Mouse (Mus musculus): ENCODE measurements around the gene Pnpla5. TPM values are rescaled to one million over a fixed set of nuclear protein-coding genes. Genes with fewer than 3 reads are reported as not detected.

Gene Pnpla5
- polyA plus RNA-seq, 1 experiment from 2014 or later = not detected

DNA sequence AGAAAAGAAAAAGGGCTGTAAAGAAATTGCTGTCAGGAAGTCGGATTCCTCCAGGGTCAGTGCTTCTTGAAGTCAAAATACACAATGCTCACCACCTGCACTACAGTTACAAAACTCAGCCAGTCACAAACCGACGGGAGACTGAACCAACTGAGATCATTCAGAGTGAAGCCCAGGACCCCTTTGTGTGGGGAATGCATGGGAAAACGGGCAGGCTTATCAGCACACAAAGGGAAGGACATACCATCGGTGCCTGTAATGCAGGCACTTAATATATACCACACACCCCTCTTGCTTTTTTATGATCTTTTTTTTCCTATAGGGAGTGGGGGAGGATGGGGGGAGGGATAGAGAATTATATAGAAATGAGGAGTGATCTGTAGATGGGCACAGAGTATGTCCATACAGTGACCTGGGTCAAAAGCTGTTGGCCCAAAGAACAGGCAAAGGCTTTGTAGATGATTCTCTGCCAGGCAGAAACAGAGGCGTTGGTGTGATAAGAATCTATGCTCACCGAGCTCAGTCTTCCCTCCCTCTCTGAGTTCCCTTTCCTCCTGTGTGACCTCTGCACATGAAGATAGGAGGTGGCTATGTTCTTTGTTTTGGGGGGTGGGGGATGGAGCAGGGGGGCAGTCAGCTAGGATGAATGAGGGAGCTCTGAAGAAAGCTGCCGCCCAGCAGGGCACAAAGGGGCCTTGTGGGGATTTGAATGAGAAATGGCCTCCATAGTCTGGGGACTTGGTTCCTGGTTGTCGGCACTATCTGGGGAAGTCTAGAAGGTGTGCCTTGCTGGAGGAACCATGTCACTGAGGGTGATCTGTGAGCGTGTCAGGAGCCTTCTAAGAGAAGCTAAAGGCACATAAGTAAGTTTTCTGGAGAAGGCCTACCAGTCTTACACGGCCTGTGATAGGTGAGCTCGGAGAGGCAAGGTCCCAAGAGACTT lies 13.8 kb upstream of the Pnpla5 start:
- Histone ChIP-seq H3K27ac (no peak overlapping the region), H3K9ac (no peak overlapping the region), H3K36me3 (no peaks in the 10 kb centered on the region), H3K4me2 (no peak overlapping the region), H3K4me1 (no peaks in the 10 kb centered on the region), H3K9me3 (replicated peaks) (no peaks in the 10 kb centered on the region), H3K27me3 (no peaks in the 10 kb centered on the region), H3K4me3 (replicated peaks) (no peak overlapping the region)
- WGBS = 54% methylated on average over 12 of the region's 12 CpGs
- no peak for ATAC-seq (replicated peaks; ENCODE audit: low FRiP score)

DNA sequence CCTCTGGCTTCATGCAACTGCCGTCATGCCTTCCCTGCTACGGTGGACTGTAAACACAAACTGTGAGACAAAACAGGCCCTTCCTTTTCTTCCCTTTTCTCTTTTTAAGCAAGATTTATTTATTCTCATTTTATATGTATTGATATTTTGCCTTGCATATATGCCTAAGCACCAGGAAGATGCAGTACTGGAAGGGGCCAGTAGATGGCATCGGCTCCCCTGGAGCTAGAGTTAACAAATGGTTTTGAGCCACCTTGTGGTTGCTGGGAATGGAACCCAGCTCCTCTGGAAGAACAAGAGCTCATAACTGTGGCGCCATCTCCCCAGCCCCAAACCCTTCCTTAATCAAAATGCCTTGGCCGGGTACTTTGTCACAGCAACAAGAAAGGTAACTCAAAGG lies 12.5 kb upstream of the Pnpla5 start:
- no peak overlapping the region for H3K27ac ChIP-seq
- H3K9ac ChIP-seq = no peak overlapping the region
- no peak overlapping the region for H3K4me3 ChIP-seq (replicated peaks)
- H3K4me2 ChIP-seq = no peak overlapping the region
- WGBS = 87% methylated on average over 5 of the region's 5 CpGs
- no peaks in the 10 kb centered on the region for H3K27me3 ChIP-seq
- H3K4me1 ChIP-seq = no peaks in the 10 kb centered on the region
- ATAC-seq (replicated peaks; ENCODE audit: low FRiP score) = no peak
- no peaks in the 10 kb centered on the region for H3K9me3 ChIP-seq (replicated peaks)
- H3K36me3 ChIP-seq = no peaks in the 10 kb centered on the region

DNA sequence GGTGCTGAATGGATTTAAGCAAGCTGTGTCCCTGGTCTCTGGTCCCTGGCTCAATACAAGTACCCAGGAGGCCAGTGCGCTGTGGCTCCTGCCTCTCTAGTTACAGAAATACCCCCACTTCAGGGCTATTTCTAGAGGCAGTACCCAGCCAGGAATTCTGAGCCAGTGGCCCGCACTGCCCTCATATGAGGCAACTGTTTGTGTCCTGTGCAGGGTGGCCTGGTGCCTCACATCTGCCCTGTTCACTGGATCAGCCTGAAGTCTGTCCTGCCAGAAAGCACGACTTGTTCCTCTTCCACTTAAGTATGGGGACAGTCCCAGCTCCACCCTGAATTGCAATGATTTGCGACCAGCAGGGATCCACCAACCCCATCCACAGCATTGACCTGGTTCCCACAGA lies 10.5 kb upstream of the Pnpla5 start:
- Histone ChIP-seq H3K4me3 (replicated peaks) (no peak overlapping the region), H3K36me3 (no peaks in the 10 kb centered on the region), H3K9ac (no peak overlapping the region), H3K27me3 (no peaks in the 10 kb centered on the region), H3K4me1 (no peaks in the 10 kb centered on the region), H3K27ac (no peak overlapping the region), H3K9me3 (replicated peaks) (no peaks in the 10 kb centered on the region), H3K4me2 (no peak overlapping the region)
- no peak for ATAC-seq (replicated peaks; ENCODE audit: low FRiP score)
- 60% methylated on average over 4 of the region's 4 CpGs for WGBS

DNA sequence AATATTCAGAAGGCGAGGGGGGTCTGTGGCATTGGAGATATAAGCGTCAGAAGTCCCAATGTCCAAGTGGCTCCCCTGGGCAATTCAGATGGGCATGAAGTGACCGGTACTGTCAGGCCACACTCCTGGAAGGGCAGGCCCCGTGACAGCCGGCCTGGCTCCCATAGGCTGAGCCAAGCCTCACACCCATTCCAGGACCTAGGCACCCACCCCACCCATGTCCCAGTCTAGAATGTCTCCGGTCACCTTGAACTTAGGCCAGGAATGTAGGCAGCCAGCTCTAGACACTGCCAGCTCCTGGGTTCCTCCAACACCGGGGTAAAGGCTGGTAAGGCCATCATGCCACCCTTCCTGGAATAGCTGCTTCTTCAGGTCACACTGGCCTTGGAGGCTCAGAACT lies 9.0 kb upstream of the Pnpla5 start:
- H3K27me3 ChIP-seq = no peaks in the 10 kb centered on the region
- H3K4me1 ChIP-seq = no peaks in the 10 kb centered on the region
- H3K36me3 ChIP-seq = no peaks in the 10 kb centered on the region
- H3K9ac ChIP-seq = no peak overlapping the region
- H3K9me3 ChIP-seq (replicated peaks) = no peaks in the 10 kb centered on the region
- no peak overlapping the region for H3K4me3 ChIP-seq (replicated peaks)
- WGBS = 93% methylated on average over 7 of the region's 7 CpGs
- no peak overlapping the region for H3K27ac ChIP-seq
- no peak overlapping the region for H3K4me2 ChIP-seq
- ATAC-seq (replicated peaks; ENCODE audit: low FRiP score) = no peak

DNA sequence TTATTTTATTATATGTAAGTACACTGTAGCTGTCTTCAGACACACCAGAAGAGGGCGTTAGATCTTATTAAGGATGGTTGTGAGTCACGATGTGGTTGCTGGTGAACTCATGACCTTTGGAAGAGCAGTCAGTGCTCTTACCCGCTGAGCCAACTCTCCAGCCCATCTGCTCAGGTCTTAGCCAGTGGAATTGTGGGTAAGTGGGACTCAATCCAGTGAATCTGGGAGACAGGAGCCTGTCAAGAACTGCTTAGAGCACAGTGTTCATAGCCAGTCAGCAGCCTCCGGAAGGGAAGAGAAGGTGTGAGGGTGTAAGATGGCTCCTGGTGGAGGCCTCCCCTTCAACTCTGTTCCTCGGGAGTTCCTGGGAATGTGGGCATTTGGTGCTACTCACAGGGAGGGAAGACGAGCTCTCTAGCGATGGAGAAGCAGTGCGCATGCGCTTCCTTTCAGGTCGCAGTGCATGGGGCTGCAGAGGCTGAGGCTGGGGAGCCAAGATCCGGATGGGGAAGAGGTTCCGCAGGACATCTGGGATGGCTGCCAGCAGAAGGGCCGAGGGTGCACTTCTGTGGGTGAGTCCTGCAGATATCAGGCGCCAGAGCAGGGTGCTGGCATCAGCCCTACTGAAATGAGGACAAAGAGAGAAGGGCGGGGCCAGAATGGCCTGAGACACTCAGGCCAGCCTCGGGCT lies 8.3 kb upstream of the Pnpla5 start:
- no peaks in the 10 kb centered on the region for H3K27me3 ChIP-seq
- no peak overlapping the region for H3K9ac ChIP-seq
- H3K27ac ChIP-seq = no peak overlapping the region
- 60% methylated on average over 16 of the region's 16 CpGs for WGBS
- H3K36me3 ChIP-seq = no peaks in the 10 kb centered on the region
- no peaks in the 10 kb centered on the region for H3K9me3 ChIP-seq (replicated peaks)
- no peak for ATAC-seq (replicated peaks; ENCODE audit: low FRiP score)
- no peak overlapping the region for H3K4me2 ChIP-seq
- H3K4me3 ChIP-seq (replicated peaks) = no peak overlapping the region
- H3K4me1 ChIP-seq = no peaks in the 10 kb centered on the region

DNA sequence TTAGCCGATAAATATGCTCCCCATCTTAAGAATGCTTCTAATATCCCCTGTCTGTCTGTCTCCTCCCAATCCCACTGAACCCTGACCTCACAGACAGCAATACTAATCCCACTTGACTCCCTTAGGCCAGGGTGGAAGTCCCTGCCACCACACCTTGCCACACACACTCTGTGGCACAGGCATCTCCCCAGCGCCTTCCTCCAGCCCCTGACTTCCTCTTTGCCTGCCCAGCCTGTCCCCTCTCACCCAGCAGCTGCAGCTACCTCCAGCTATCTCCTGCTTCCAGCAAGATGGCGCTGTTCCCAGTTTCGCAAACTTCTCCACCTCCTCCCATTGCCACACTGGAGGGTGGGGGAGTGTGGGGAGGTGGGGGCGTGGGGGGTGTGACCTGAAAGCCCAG lies 3.9 kb upstream of the Pnpla5 start:
- Histone ChIP-seq H3K4me3 (replicated peaks) (no peak overlapping the region), H3K9me3 (replicated peaks) (no peaks in the 10 kb centered on the region), H3K9ac (no peak overlapping the region), H3K27me3 (no peaks in the 10 kb centered on the region), H3K4me1 (no peaks in the 10 kb centered on the region), H3K27ac (no peak overlapping the region), H3K4me2 (no peak overlapping the region), H3K36me3 (no peaks in the 10 kb centered on the region)
- no peak for ATAC-seq (replicated peaks; ENCODE audit: low FRiP score)
- 42% methylated on average over 5 of the region's 5 CpGs for WGBS

DNA sequence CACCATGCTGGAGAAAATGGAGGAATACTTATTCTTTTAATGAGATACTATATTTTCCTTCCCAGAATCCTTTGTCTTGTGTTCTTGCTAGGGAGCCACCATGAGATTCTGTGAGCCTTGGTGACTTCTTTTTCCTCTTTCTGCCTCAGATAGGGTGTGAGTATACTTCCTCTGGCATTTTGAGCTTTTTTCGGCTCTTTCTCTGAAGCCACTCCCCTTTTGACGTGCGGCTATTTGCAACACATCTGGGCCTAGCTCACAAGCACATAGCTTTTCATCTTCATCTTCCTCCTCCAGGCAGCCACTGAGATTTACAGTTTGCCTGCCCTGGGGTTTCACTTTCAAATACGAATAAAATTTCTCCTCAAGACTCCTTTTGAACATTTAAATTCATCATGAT lies 3.5 kb upstream of the Pnpla5 start:
- Histone ChIP-seq H3K4me2 (no peak overlapping the region), H3K4me3 (replicated peaks) (no peak overlapping the region), H3K4me1 (no peaks in the 10 kb centered on the region), H3K27me3 (no peaks in the 10 kb centered on the region), H3K27ac (no peak overlapping the region), H3K9ac (no peak overlapping the region), H3K36me3 (no peaks in the 10 kb centered on the region), H3K9me3 (replicated peaks) (no peaks in the 10 kb centered on the region)
- WGBS = 74% methylated on average over 4 of the region's 4 CpGs
- ATAC-seq (replicated peaks; ENCODE audit: low FRiP score) = no peak

DNA sequence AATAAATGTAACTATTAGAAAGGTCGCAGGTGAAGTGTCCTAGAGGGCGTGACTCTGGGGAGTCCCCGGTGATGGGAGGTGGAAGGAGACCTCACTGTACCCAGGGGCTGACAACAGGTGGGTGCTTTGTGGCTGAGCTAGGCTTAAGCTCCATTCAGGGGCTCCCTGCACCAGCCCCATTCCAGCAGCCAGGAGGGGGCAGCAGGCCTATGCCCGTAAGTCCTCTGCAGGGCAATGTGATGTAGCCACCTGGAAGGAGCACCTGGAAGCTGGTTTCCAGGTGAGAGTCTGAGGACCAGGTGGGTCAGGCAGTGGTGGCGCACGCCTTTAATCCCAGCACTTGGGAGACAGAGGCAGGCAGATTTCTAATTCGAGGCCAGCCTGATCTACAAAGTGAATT lies 1.1 kb upstream of the Pnpla5 start:
- Histone ChIP-seq H3K4me1 (no peaks in the 10 kb centered on the region), H3K9ac (no peak overlapping the region)

DNA sequence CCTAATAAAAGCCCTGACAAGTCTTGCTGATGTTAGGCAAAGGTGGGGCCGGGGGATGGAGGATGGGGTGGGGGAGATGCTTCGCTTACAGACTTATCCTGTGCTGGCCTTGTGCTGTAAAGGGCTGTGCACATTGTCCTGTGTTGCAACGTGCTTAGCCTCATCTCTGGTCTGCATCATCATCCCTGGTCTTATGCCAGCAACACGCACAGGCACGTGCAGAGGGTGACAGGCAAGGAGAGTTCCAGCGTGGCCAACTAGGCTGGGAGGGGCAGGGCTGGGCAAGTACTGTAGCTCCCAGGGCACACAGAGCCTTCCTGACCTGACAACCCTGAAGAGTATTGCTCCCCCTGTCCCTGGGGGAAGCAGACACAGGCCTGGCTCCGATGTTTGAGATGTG lies 1.9 kb downstream of the Pnpla5 start:
- H3K36me3 ChIP-seq = no peaks in the 10 kb centered on the region
- H3K27me3 ChIP-seq = no peaks in the 10 kb centered on the region
- no peaks in the 10 kb centered on the region for H3K4me1 ChIP-seq
- H3K4me3 ChIP-seq (replicated peaks) = no peak overlapping the region
- no peak overlapping the region for H3K4me2 ChIP-seq
- no peak overlapping the region for H3K27ac ChIP-seq
- ATAC-seq (replicated peaks; ENCODE audit: low FRiP score) = no peak
- H3K9ac ChIP-seq = no peak overlapping the region
- WGBS = 80% methylated on average over 7 of the region's 7 CpGs
- H3K9me3 ChIP-seq (replicated peaks) = no peaks in the 10 kb centered on the region

More for the DNA sequence above, 1.1 kb upstream of the Pnpla5 start:
- ATAC-seq (replicated peaks; ENCODE audit: low FRiP score) = no peak
- WGBS = 69% methylated on average over 7 of the region's 7 CpGs
- Histone ChIP-seq H3K36me3 (no peaks in the 10 kb centered on the region), H3K9me3 (replicated peaks) (no peaks in the 10 kb centered on the region), H3K4me3 (replicated peaks) (no peak overlapping the region), H3K4me2 (no peak overlapping the region), H3K27me3 (no peaks in the 10 kb centered on the region), H3K27ac (no peak overlapping the region)

DNA sequence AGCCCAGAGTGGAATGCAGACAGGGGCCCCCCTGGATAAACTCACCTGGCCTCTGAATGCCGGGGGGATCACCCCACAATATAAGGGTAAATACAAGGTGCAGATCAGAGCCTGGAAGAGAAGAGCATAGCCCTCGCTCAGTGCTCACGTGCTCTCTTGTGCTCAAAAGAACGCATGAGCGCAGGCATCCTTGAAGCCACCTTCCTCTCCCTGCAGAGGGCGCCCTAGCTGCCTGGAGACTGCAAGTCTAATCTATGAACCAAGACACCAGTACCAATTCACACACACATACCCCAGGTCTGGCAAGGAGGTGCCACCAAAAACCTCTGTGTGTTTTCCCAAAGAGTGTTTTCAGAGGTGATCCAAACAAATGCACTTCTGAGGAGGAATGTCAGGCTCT lies 2.4 kb downstream of the Pnpla5 start:
- H3K4me1 ChIP-seq = no peaks in the 10 kb centered on the region
- H3K27me3 ChIP-seq = no peaks in the 10 kb centered on the region
- no peak overlapping the region for H3K4me2 ChIP-seq
- no peaks in the 10 kb centered on the region for H3K9me3 ChIP-seq (replicated peaks)
- H3K27ac ChIP-seq = no peak overlapping the region
- H3K36me3 ChIP-seq = no peaks in the 10 kb centered on the region
- H3K4me3 ChIP-seq (replicated peaks) = no peak overlapping the region
- H3K9ac ChIP-seq = no peak overlapping the region
- ATAC-seq (replicated peaks; ENCODE audit: low FRiP score) = no peak
- 36% methylated on average over 6 of the region's 6 CpGs for WGBS

DNA sequence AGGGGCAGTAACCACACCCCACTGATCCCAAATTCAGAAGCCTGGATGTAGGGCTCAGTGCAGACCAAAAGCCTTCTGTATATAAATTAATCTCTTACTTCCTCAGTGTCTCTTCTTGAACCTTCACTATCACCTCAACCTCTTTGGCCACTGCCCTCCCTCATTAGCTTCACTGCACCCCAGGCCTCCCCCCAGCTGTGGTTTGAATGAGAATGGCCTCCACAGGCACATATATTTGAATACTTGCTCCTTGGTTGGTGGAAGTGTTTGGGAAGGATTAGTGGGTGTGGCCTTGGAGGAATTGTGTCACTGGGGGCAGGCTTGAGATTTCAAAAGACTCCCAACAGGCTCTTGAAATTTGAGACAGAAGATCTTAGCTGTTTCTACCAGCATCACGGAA lies 6.5 kb downstream of the Pnpla5 start:
- ATAC-seq (replicated peaks; ENCODE audit: low FRiP score) = no peak
- Histone ChIP-seq H3K27ac (no peak overlapping the region), H3K27me3 (no peaks in the 10 kb centered on the region), H3K4me2 (no peak overlapping the region), H3K36me3 (no peaks in the 10 kb centered on the region), H3K4me3 (replicated peaks) (no peak overlapping the region), H3K9ac (no peak overlapping the region), H3K9me3 (replicated peaks) (no peaks in the 10 kb centered on the region), H3K4me1 (no peaks in the 10 kb centered on the region)
- 80% methylated on average over 1 of the region's 1 CpGs for WGBS

DNA sequence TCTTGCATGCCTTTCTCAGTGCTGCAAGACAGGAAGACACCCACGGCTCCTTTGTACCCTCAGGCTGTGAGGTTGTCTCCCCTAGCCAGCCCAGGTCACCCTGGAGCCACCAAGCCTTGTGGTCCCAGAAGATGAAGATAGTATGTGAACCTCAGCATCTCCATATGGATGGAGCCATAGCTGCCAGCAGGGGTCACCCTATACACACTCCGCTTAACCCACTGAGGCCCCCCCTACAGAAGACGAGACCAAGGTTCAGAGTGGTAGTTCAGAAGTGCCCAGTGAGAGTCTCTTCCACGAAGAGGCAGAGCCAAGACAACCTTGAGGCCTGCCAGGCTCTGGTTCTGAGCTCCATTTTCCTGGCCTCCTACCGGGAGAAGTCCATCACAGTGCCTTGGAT lies 7.2 kb downstream of the Pnpla5 start:
- Histone ChIP-seq H3K27ac (no peak overlapping the region), H3K36me3 (no peaks in the 10 kb centered on the region), H3K4me2 (no peak overlapping the region), H3K4me3 (replicated peaks) (no peak overlapping the region), H3K9ac (no peak overlapping the region), H3K27me3 (no peaks in the 10 kb centered on the region), H3K4me1 (no peaks in the 10 kb centered on the region), H3K9me3 (replicated peaks) (no peaks in the 10 kb centered on the region)
- WGBS = 58% methylated on average over 5 of the region's 5 CpGs
- no peak for ATAC-seq (replicated peaks; ENCODE audit: low FRiP score)

Measured in kidney, embryonic 15.5 days (tissue).